Mouse (Mus musculus): ENCODE results near the gene Tbc1d22b.

DNA sequence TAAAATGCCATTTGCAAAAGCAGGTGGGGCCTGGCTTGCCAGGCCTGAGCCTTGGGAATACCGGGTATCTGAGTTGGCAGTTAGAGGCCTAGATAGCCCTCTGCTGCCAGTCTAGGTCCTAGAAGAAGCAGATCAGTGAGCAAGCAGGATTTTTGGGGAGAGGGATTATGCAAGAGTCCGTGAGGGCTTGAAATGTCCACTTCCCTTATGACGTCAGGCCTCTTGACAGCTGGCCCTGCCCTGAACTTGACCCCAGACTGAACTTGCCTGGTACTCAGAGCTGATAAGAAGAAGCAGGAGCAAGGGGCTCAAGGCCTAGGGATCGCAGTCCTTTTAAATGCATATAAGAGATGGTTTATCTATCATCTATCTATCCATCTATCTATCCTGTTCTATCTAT, 51.8 kb downstream of the Tbc1d22b start:
- TF ChIP-seq POLR2A (IDR thresholded peaks at IDR 0.05; ENCODE audit: low read depth, low read length) (no peak), CTCF (IDR thresholded peaks at IDR 0.05; ENCODE audit: extremely low read depth, insufficient read depth, insufficient read length, insufficient replicate concordance) (no peak)
